Mouse (Mus musculus) layer of hippocampus, adult 18-20 months (tissue): ENCODE data around the gene Golga2. TPM values are rescaled to one million over a fixed set of nuclear protein-coding genes. Genes with fewer than 3 reads are reported as not detected.
A peak's percentile ranks its signal among the peaks of the same experiment; 100 is the strongest.

ENCODE experiments used
- DNase-seq, 2 experiments: peaks; one replicate each; pipeline ENCODE4 v3.0.0; 2022; ENCODE audit warnings: low spot score in 2 of 2
- long read RNA-seq: library from polyadenylated mRNA; stranded (forward); transcript quantifications from one replicate; pipeline ENCODE4 v2.0.0, GENCODE M21; 2021
- total RNA-seq, 2 experiments: library from RNA; stranded (reverse); gene quantifications; 2 replicates each; pipeline ENCODE4 v1.2.3; 2021

Gene Golga2
- total RNA-seq = 10 to 100 TPM; 85.1 to 92.5 TPM
- long read RNA-seq, full-length matches to known transcripts = 67 of 150 reads
- long read RNA-seq, partial matches to known transcripts = 25 of 150 reads
- long read RNA-seq, other reads (novel, unspliced or antisense) = 58 of 150 reads

GRCm38 (mm10) chr2:32287334-32287840 lies at the start of gene Golga2:
Golga2 (plus strand) TSS chr2:32287384.
- DNase-seq = no peak

GRCm38 (mm10) chr2:32237571-32237970 lies 49.6 kb upstream of the Golga2 start:
- DNase-seq = no peak

- no peak for DNase-seq
Observed at GRCm38 (mm10) chr2:32238708-32239435, 48.3 kb upstream of the Golga2 start.

GRCm38 (mm10) chr2:32240591-32240990 lies 46.6 kb upstream of the Golga2 start:
- no peak for DNase-seq

GRCm38 (mm10) chr2:32242986-32243385 lies 44.2 kb upstream of the Golga2 start:
- no peak for DNase-seq

GRCm38 (mm10) chr2:32246741-32247140 lies 40.4 kb upstream of the Golga2 start:
- DNase-seq = no peak

GRCm38 (mm10) chr2:32248377-32249361 lies 38.5 kb upstream of the Golga2 start:
- no peak for DNase-seq

GRCm38 (mm10) chr2:32251791-32252527 lies 35.2 kb upstream of the Golga2 start:
- no peak for DNase-seq

GRCm38 (mm10) chr2:32252658-32253057 lies 34.5 kb upstream of the Golga2 start:
- DNase-seq = no peak

GRCm38 (mm10) chr2:32253352-32253751 lies 33.8 kb upstream of the Golga2 start:
- no peak for DNase-seq

GRCm38 (mm10) chr2:32254563-32254962 lies 32.6 kb upstream of the Golga2 start:
- no peak for DNase-seq

- DNase-seq = no peak
Observed at GRCm38 (mm10) chr2:32256273-32256672, 30.9 kb upstream of the Golga2 start.

GRCm38 (mm10) chr2:32258887-32259533 lies 28.2 kb upstream of the Golga2 start:
- DNase-seq = no peak

GRCm38 (mm10) chr2:32259657-32260417 lies 27.3 kb upstream of the Golga2 start, which contains the start of gene Uck1:
Uck1 (minus strand) TSS chr2:32260159.
- peak; percentile 83 to 92 for DNase-seq

GRCm38 (mm10) chr2:32260635-32261034 lies 26.5 kb upstream of the Golga2 start:
- DNase-seq = peak in 1 of 2 experiments; percentile 34

- DNase-seq = no peak
Observed at GRCm38 (mm10) chr2:32275823-32276222, 11.4 kb upstream of the Golga2 start.

GRCm38 (mm10) chr2:32282289-32282688 lies 4.9 kb upstream of the Golga2 start:
- DNase-seq = no peak

- peak in 1 of 2 experiments; percentile 62 for DNase-seq
Observed at GRCm38 (mm10) chr2:32282727-32283126, 4.5 kb upstream of the Golga2 start.

- DNase-seq = no peak
Observed at GRCm38 (mm10) chr2:32283986-32284385, 3.2 kb upstream of the Golga2 start.
